Mouse (Mus musculus) adrenal gland, postnatal 14 days (tissue): ENCODE results near the gene Dscaml1. TPM values are rescaled to one million over a fixed set of nuclear protein-coding genes. Genes with fewer than 3 reads are reported as not detected.

ENCODE experiments used
- DNase-seq: peaks from one replicate; pipeline ENCODE4 v3.0.0; 2021; ENCODE audit warnings: mixed read lengths
- long read RNA-seq, 2 experiments: library from polyadenylated mRNA; stranded (forward); transcript quantifications; one replicate each; pipeline ENCODE4 v2.0.0; 2021
- total RNA-seq: library from RNA; stranded (reverse); gene quantifications from 2 replicates; pipeline ENCODE4 v1.2.3, GENCODE M21; 2021

The Dscaml1 gene
- 0.78 and 1.4 TPM in 2 replicates for total RNA-seq
- long read RNA-seq, experiment 1, result 0 reads
- long read RNA-seq, experiment 2, partial matches to known transcripts, result 1 of 1 reads
- long read RNA-seq, experiment 2, other reads (novel, unspliced or antisense), result 0 of 1 reads

GRCm38 (mm10) chr9:45426456-45426855, at the start of gene Dscaml1:
Gene Dscaml1 (plus strand): TSS chr9:45426628.
- no peak for DNase-seq

GRCm38 (mm10) chr9:45376883-45377282, 49.5 kb upstream of the Dscaml1 start:
- DNase-seq, result no peak

GRCm38 (mm10) chr9:45380411-45381251, 45.8 kb upstream of the Dscaml1 start:
- peak; percentile 55 for DNase-seq

GRCm38 (mm10) chr9:45382336-45382735, 44.1 kb upstream of the Dscaml1 start:
- DNase-seq, result no peak

GRCm38 (mm10) chr9:45382834-45383233, 43.6 kb upstream of the Dscaml1 start:
- no peak for DNase-seq

GRCm38 (mm10) chr9:45383883-45384282, 42.5 kb upstream of the Dscaml1 start:
- DNase-seq, result no peak

- no peak for DNase-seq
These were observed 39.7 kb upstream of the Dscaml1 start for GRCm38 (mm10) chr9:45386698-45387097.

GRCm38 (mm10) chr9:45388385-45388994, 37.9 kb upstream of the Dscaml1 start:
- peak; percentile 91 for DNase-seq

GRCm38 (mm10) chr9:45389596-45389995, 36.8 kb upstream of the Dscaml1 start:
- no peak for DNase-seq

GRCm38 (mm10) chr9:45391299-45391698, 35.1 kb upstream of the Dscaml1 start:
- no peak for DNase-seq

GRCm38 (mm10) chr9:45395218-45395617, 31.2 kb upstream of the Dscaml1 start:
- DNase-seq, result no peak

- DNase-seq, result no peak
These were observed 30.6 kb upstream of the Dscaml1 start for GRCm38 (mm10) chr9:45395796-45396195.

- no peak for DNase-seq
These were observed 28.1 kb upstream of the Dscaml1 start for GRCm38 (mm10) chr9:45398336-45398735.

GRCm38 (mm10) chr9:45399434-45399833, 27.0 kb upstream of the Dscaml1 start, which contains the start of gene Fxyd2:
Gene Fxyd2 (plus strand): TSS chr9:45399669.
- DNase-seq, result no peak

GRCm38 (mm10) chr9:45401851-45402250, 24.6 kb upstream of the Dscaml1 start:
- DNase-seq, result no peak

GRCm38 (mm10) chr9:45402957-45403356, 23.5 kb upstream of the Dscaml1 start:
- DNase-seq, result no peak

GRCm38 (mm10) chr9:45405694-45406093, 20.7 kb upstream of the Dscaml1 start:
- DNase-seq, result no peak

GRCm38 (mm10) chr9:45406808-45407207, 19.6 kb upstream of the Dscaml1 start:
- DNase-seq, result no peak

GRCm38 (mm10) chr9:45407706-45408675, 18.4 kb upstream of the Dscaml1 start:
- peak; percentile 91 for DNase-seq

GRCm38 (mm10) chr9:45410193-45410592, 16.2 kb upstream of the Dscaml1 start:
- DNase-seq, result no peak

- no peak for DNase-seq
These were observed 15.8 kb upstream of the Dscaml1 start for GRCm38 (mm10) chr9:45410614-45411013.

GRCm38 (mm10) chr9:45411111-45411510, 15.3 kb upstream of the Dscaml1 start:
- no peak for DNase-seq
